Mouse (Mus musculus): ENCODE measurements around the gene Med13l. TPM values are rescaled to one million over a fixed set of nuclear protein-coding genes. Genes with fewer than 3 reads are reported as not detected.

Gene Med13l
- polyA plus RNA-seq, 1 experiment from 2014 or later, result 18.6 TPM

DNA sequence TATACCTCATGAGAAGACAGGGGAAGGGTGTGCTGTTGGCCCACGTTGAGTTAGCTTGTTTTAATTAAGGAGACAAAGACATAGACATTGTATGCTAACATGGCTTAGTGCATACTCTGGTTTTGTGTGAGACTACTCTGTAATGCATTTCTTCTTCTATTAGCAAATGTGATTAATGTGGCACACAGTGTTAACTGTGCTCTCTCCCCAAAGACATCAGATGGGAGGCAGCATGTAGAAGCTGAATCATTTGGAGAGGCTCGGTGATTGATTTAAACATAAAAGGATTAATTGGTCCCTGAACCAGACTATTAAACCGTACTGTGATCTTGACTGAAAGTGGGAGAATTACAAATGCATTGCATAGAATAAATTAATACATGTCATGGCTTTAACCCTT is 145.9 kb downstream of the Med13l start:
- Histone ChIP-seq H3K36me3 (ENCODE audit: control insufficient read depth, insufficient read depth, low read length) (no peaks in the 10 kb centered on the region), H3K9me3 (ENCODE audit: control insufficient read depth, low read length) (no peaks in the 10 kb centered on the region), H3K4me2 (ENCODE audit: low read depth, low read length) (0 out of 2 replicates have a peak overlapping the region, but pooled peaks have one; percentile 4), H3K27ac (ENCODE audit: low read depth, low read length) (no peak overlapping the region), H3K4me3 (ENCODE audit: low read depth, low read length) (no peak overlapping the region), H3K9ac (replicated peaks; ENCODE audit: low read depth, low read length) (no peak overlapping the region), H3K4me1 (ENCODE audit: control insufficient read depth, insufficient read depth, low read length) (peaks cover 46% of the 10 kb centered on the region), H3K27me3 (ENCODE audit: control insufficient read depth, insufficient read depth, low read length) (no peaks in the 10 kb centered on the region)
- no peak for ATAC-seq (ENCODE audit: low read depth)
- WGBS, result 21% methylated on average over 3 of the region's 3 CpGs

GRCm38 (mm10) chr5:118707501-118707900 is 147.0 kb downstream of the Med13l start:
- Histone ChIP-seq H3K27me3 (ENCODE audit: control insufficient read depth, insufficient read depth, low read length) (no peaks in the 10 kb centered on the region), H3K4me1 (ENCODE audit: control insufficient read depth, insufficient read depth, low read length) (peaks cover 41% of the 10 kb centered on the region), H3K4me2 (ENCODE audit: low read depth, low read length) (no peak overlapping the region), H3K4me3 (ENCODE audit: low read depth, low read length) (no peak overlapping the region), H3K9me3 (ENCODE audit: control insufficient read depth, low read length) (no peaks in the 10 kb centered on the region), H3K9ac (replicated peaks; ENCODE audit: low read depth, low read length) (no peak overlapping the region), H3K36me3 (ENCODE audit: control insufficient read depth, insufficient read depth, low read length) (no peaks in the 10 kb centered on the region), H3K27ac (ENCODE audit: low read depth, low read length) (no peak overlapping the region)
- WGBS, result 56% methylated on average over 5 of the region's 5 CpGs
- ATAC-seq (ENCODE audit: low read depth), result no peak

- no peak overlapping the region for H3K4me3 ChIP-seq (ENCODE audit: low read depth, low read length)
Measured at GRCm38 (mm10) chr5:118708215-118708949, 147.9 kb downstream of the Med13l start.

GRCm38 (mm10) chr5:118709847-118710251 is 149.4 kb downstream of the Med13l start:
- 60% methylated on average over 7 of the region's 7 CpGs for whole genome bisulfite sequencing
- H3K4me2 ChIP-seq (ENCODE audit: low read depth, low read length), result no peak overlapping the region
- ATAC-seq (ENCODE audit: low read depth), result no peak
- H3K9me3 ChIP-seq (ENCODE audit: control insufficient read depth, low read length), result no peaks in the 10 kb centered on the region
- H3K9ac ChIP-seq (replicated peaks; ENCODE audit: low read depth, low read length), result no peak overlapping the region
- H3K4me3 ChIP-seq (ENCODE audit: low read depth, low read length), result no peak overlapping the region
- peaks cover 30% of the 10 kb centered on the region for H3K4me1 ChIP-seq (ENCODE audit: control insufficient read depth, insufficient read depth, low read length)
- no peaks in the 10 kb centered on the region for H3K27me3 ChIP-seq (ENCODE audit: control insufficient read depth, insufficient read depth, low read length)
- no peaks in the 10 kb centered on the region for H3K36me3 ChIP-seq (ENCODE audit: control insufficient read depth, insufficient read depth, low read length)
- H3K27ac ChIP-seq (ENCODE audit: low read depth, low read length), result no peak overlapping the region

More at GRCm38 (mm10) chr5:118708215-118708949, 147.9 kb downstream of the Med13l start:
- Histone ChIP-seq H3K27ac (ENCODE audit: low read depth, low read length) (no peak overlapping the region), H3K9ac (replicated peaks; ENCODE audit: low read depth, low read length) (no peak overlapping the region), H3K36me3 (ENCODE audit: control insufficient read depth, insufficient read depth, low read length) (no peaks in the 10 kb centered on the region), H3K4me1 (ENCODE audit: control insufficient read depth, insufficient read depth, low read length) (peaks cover 34% of the 10 kb centered on the region), H3K4me2 (ENCODE audit: low read depth, low read length) (no peak overlapping the region), H3K9me3 (ENCODE audit: control insufficient read depth, low read length) (no peaks in the 10 kb centered on the region), H3K27me3 (ENCODE audit: control insufficient read depth, insufficient read depth, low read length) (no peaks in the 10 kb centered on the region)
- ATAC-seq (ENCODE audit: low read depth), result peak; percentile 65
- WGBS, result 67% methylated on average over 16 of the region's 16 CpGs

DNA sequence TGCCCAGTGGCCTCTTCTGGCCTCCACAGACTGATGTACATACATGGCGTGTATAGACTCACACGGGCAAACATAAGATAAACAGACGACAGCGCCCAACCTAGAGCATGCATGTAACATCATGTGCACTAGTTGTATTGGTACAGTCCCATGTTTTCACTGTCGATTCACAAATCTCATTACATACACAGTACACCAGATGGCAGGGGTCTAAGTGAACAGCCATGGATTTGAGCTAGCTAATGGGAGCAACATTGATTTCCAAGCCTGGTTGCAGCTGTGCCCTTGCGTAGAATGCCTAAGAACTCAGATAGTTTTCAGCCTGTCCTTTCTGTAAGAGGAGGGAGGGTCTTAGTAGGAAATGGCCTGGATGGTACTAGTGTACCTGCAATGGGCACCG is 155.0 kb downstream of the Med13l start:
- Histone ChIP-seq H3K36me3 (ENCODE audit: control insufficient read depth, insufficient read depth, low read length) (no peaks in the 10 kb centered on the region), H3K4me1 (ENCODE audit: control insufficient read depth, insufficient read depth, low read length) (peaks cover 19% of the 10 kb centered on the region), H3K9ac (replicated peaks; ENCODE audit: low read depth, low read length) (no peak overlapping the region), H3K4me3 (ENCODE audit: low read depth, low read length) (no peak overlapping the region), H3K27ac (ENCODE audit: low read depth, low read length) (no peak overlapping the region; the same call in 1 of the 2 replicates), H3K4me2 (ENCODE audit: low read depth, low read length) (no peak overlapping the region), H3K27me3 (ENCODE audit: control insufficient read depth, insufficient read depth, low read length) (no peaks in the 10 kb centered on the region), H3K9me3 (ENCODE audit: control insufficient read depth, low read length) (no peaks in the 10 kb centered on the region)
- 74% methylated on average over 7 of the region's 7 CpGs for WGBS
- no peak for ATAC-seq (ENCODE audit: low read depth)

DNA sequence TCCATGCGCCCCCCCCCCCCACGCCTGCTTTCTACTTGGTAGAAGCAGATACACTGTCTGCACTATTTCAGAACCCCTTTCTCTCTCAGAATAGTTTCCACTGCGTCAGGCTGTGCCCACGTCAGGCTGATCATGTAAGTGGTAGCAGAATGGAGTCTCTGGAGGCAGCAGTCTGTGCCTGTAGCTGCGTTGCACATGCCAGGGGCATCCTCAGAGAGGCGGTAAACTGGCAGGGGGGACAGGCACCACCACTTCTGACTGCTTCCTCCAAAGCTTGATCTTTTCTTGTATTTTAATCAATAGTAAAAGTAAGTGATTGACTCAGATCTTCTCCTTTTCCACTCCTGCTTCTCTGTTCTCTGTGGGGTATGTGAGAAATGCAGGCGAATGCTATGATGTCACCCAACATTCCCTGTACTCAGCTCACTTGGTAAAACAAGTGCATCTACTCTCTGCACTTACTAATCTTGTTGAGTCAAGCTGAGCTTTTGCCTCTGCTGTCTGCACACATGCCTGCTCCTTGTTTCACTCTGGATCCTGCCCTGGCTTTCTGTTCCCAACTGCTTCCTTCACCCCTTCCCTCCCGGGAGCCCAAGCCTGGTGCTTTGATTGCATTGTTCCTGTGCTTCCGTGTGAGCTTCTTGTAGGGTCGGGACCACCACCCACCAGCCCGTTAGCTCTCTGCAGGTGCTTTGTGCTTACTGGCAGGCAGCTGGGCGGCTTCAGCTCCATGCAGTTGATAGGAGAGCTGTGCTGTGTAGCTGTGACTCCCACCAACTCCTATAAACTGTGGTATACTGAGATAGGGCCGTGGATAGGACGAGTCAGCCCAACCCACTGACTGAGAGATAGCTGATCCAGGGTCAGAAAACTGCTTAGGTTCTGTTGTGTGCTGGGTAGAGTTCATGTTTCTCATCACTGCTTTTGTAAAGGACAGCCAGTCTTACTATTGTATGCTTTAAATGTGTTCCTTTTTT is 156.1 kb downstream of the Med13l start:
- no peak overlapping the region for H3K4me2 ChIP-seq (ENCODE audit: low read depth, low read length)
- 43% methylated on average over 14 of the region's 14 CpGs for WGBS

DNA sequence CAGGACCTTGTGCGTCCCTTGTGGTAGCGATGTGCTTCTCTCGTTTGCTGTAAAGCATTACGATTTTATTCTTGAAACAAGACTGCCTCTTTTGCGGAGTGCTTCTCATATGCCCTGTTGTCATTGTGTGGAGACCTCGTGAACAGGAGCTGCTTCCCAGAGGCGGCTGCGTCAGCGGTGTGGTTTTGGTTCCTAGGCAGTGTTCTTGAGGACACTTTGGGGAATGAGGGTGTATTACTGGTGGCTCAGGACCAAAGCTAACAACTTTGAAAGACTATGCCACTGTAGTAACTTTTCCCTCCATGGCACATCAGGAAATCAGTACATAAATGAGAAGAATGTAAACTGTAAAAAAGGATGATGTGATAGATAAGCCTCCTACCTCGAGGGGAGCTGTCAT is 157.0 kb downstream of the Med13l start:
- Histone ChIP-seq H3K4me1 (ENCODE audit: control insufficient read depth, insufficient read depth, low read length) (peaks cover 10% of the 10 kb centered on the region), H3K27me3 (ENCODE audit: control insufficient read depth, insufficient read depth, low read length) (no peaks in the 10 kb centered on the region), H3K36me3 (ENCODE audit: control insufficient read depth, insufficient read depth, low read length) (peaks cover 6% of the 10 kb centered on the region; the same call in 1 of the 2 replicates), H3K4me3 (ENCODE audit: low read depth, low read length) (no peak overlapping the region), H3K9me3 (ENCODE audit: control insufficient read depth, low read length) (no peaks in the 10 kb centered on the region), H3K9ac (replicated peaks; ENCODE audit: low read depth, low read length) (no peak overlapping the region), H3K4me2 (ENCODE audit: low read depth, low read length) (no peak overlapping the region), H3K27ac (ENCODE audit: low read depth, low read length) (no peak overlapping the region)
- no peak for ATAC-seq (ENCODE audit: low read depth)
- WGBS, result 67% methylated on average over 10 of the region's 10 CpGs

More for the DNA sequence above, 156.1 kb downstream of the Med13l start:
- Histone ChIP-seq H3K9ac (replicated peaks; ENCODE audit: low read depth, low read length) (no peak overlapping the region), H3K27me3 (ENCODE audit: control insufficient read depth, insufficient read depth, low read length) (no peaks in the 10 kb centered on the region), H3K4me1 (ENCODE audit: control insufficient read depth, insufficient read depth, low read length) (peaks cover 14% of the 10 kb centered on the region), H3K9me3 (ENCODE audit: control insufficient read depth, low read length) (no peaks in the 10 kb centered on the region), H3K27ac (ENCODE audit: low read depth, low read length) (0 out of 2 replicates have a peak overlapping the region, but pooled peaks have one; percentile 36), H3K4me3 (ENCODE audit: low read depth, low read length) (no peak overlapping the region), H3K36me3 (ENCODE audit: control insufficient read depth, insufficient read depth, low read length) (peaks cover under 1% of the 10 kb centered on the region; the same call in 1 of the 2 replicates)
- no peak for ATAC-seq (ENCODE audit: low read depth)

GRCm38 (mm10) chr5:118718070-118718469 is 157.6 kb downstream of the Med13l start:
- Histone ChIP-seq H3K4me1 (ENCODE audit: control insufficient read depth, insufficient read depth, low read length) (peaks cover 10% of the 10 kb centered on the region), H3K36me3 (ENCODE audit: control insufficient read depth, insufficient read depth, low read length) (peaks cover 6% of the 10 kb centered on the region; the same call in 1 of the 2 replicates), H3K9ac (replicated peaks; ENCODE audit: low read depth, low read length) (no peak overlapping the region), H3K27ac (ENCODE audit: low read depth, low read length) (no peak overlapping the region), H3K27me3 (ENCODE audit: control insufficient read depth, insufficient read depth, low read length) (no peaks in the 10 kb centered on the region), H3K9me3 (ENCODE audit: control insufficient read depth, low read length) (no peaks in the 10 kb centered on the region), H3K4me2 (ENCODE audit: low read depth, low read length) (no peak overlapping the region), H3K4me3 (ENCODE audit: low read depth, low read length) (no peak overlapping the region)
- 83% methylated on average over 6 of the region's 6 CpGs for WGBS
- ATAC-seq (ENCODE audit: low read depth), result no peak

Data from neural tube, embryonic 14.5 days (tissue).